Mouse (Mus musculus) heart, adult 2 months (tissue): ENCODE measurements around the gene Zyx.

ENCODE experiments used
- CTCF ChIP-seq: fragments of 200-600 bp; IDR thresholded peaks from 2 replicates; pipeline ENCODE4 v1.8.1; 2022; ENCODE audit warnings: antibody characterized with exemption, mild to moderate bottlenecking, moderate library complexity
- EP300 ChIP-seq: fragments of 200-500 bp; IDR thresholded peaks from 2 replicates; pipeline ENCODE4 v1.6.1; 2011; ENCODE audit warnings: low read depth, low read length, control low read depth; ENCODE audit not compliant: insufficient read depth
- POLR2A ChIP-seq: fragments of 200-500 bp; IDR thresholded peaks from 2 replicates; pipeline ENCODE4 v1.6.1; 2011; ENCODE audit warnings: mild to moderate bottlenecking, low read depth, low read length, control low read depth; ENCODE audit not compliant: insufficient read depth

DNA sequence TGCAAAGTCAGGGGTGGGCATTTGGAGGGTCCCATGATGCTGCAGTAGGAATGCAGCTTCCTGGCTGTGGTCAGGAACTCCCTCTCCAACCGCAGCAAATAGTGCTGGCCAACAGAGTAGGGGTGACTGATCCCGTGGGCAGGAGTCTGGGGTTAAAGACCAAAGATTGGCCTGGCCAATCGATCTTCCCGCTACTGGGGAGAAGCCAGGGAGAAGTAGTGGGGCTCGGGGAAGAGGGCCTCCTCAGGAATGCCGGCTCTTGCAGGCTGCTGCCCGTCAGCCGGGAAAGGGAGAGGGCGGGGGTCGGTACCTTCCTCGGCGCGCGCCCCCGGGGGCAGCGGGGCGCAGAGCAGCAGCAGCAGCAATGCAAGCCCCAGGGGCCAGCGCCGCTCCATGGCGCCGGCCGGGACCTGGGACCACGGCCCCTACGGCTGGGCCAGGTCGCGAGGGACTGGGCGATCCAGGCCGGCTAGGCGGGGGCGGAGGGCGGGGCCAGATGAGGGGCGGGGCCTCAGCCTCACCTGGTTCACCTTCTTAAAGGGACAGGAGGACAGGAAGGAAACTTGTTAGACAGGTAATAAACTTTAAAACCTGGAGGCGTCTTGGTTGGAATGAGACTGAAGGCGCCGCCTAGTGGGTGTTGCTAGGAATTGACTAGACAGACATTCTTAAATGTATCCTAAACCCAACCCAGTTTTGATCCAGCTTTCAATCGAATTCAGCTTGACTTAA is 23.6 kb downstream of the Zyx start, which contains the start of gene Epha1:
- peak; percentile 80 for TF ChIP-seq CTCF
- TF ChIP-seq EP300: no peak
- TF ChIP-seq POLR2A: no peak
